8 mouse cellular contexts compared by ENCODE assay signal in the genomic region with DNA sequence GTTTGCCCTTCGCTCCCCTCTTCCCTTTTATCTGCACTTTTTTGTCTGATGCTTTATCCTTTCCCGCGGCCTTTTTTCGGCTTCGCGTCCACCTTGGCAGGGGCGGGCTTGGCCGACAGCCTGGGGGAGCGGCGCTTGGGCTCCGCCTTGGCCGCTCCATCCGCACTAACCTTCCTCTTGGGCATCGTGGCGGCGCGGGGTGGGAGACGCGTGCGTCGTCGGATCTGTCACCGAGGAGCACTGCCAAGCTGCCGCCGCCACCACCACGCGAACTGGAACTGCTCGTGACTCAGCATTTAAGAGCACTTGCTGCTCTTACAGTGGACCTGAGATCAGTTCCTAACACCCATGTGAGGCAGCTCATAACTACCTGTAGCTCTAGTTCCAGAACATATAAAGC. TPM values are rescaled to one million over a fixed set of nuclear protein-coding genes. Genes with fewer than 3 reads are reported as not detected.
DNase-seq lines count a peak whose midpoint lies in the region; ATAC-seq and TF ChIP-seq lines count a peak whose summit lies in the region.
"Not testable (repeated sequence)": the region's sequence is repeated elsewhere in the genome, so short reads cannot be mapped to it uniquely, and the experiment has no call there.

No protein-coding gene starts in this region.

- not testable (repeated sequence) for TF ChIP-seq CTCF in heart, postnatal 0 days (IDR thresholded peaks at IDR 0.05; ENCODE audit: low read depth)

- not testable (repeated sequence) for H3K4me1 ChIP-seq in forebrain, embryonic 14.5 days (ENCODE audit: control insufficient read depth, insufficient read depth, low read length); kidney, embryonic 16.5 days (ENCODE audit: insufficient read depth, low read length); liver, embryonic 11.5 days (replicated peaks; ENCODE audit: control insufficient read depth, insufficient read depth, low read length); midbrain, embryonic 11.5 days (ENCODE audit: control insufficient read depth, insufficient read depth, low read length)
- peaks cover 14% of the 10 kb centered on the region for H3K4me1 ChIP-seq in heart, postnatal 0 days (ENCODE audit: control insufficient read depth, insufficient read depth)

- peak; percentile 63 for DNase-seq in ES-CJ7 (ENCODE audit: low read depth, low spot score)
- DNase-seq in cerebellum, postnatal 14 days: peak; percentile 74 to 78
- peak; percentile 53 for DNase-seq in forebrain, embryonic 14.5 days (ENCODE audit: low spot score)
- DNase-seq in heart, postnatal 0 days (ENCODE audit: low spot score): peak; percentile 28
- DNase-seq in liver, embryonic 11.5 days (ENCODE audit: low spot score): peak; percentile 47
- not testable (repeated sequence) for DNase-seq in midbrain, embryonic 11.5 days (ENCODE audit: low spot score, missing footprints)
- peak; percentile 49 for DNase-seq in right cerebral cortex, postnatal 14 days

- not testable (repeated sequence) for TF ChIP-seq EP300 in heart, postnatal 0 days (IDR thresholded peaks at IDR 0.05; ENCODE audit: low read depth)

- not testable (repeated sequence) for H3K27me3 ChIP-seq in forebrain, embryonic 14.5 days (replicated peaks; ENCODE audit: control insufficient read depth, insufficient read depth, low read length); heart, postnatal 0 days (ENCODE audit: control insufficient read depth, insufficient read depth, low read length); kidney, embryonic 16.5 days (ENCODE audit: insufficient read depth, low read length); liver, embryonic 11.5 days (replicated peaks; ENCODE audit: control insufficient read depth, insufficient read depth, low read length); midbrain, embryonic 11.5 days (ENCODE audit: control insufficient read depth, insufficient read depth, low read length)

- H3K36me3 ChIP-seq in forebrain, embryonic 14.5 days (ENCODE audit: control insufficient read depth, insufficient read depth, low read length); heart, postnatal 0 days (replicated peaks; ENCODE audit: control insufficient read depth, insufficient read depth, low read length); kidney, embryonic 16.5 days (ENCODE audit: insufficient read depth, low read length); liver, embryonic 11.5 days (ENCODE audit: control insufficient read depth, insufficient read depth, low read length); midbrain, embryonic 11.5 days (ENCODE audit: control insufficient read depth, insufficient read depth, low read length): not testable (repeated sequence)

- not testable (repeated sequence) for H3K27ac ChIP-seq in forebrain, embryonic 14.5 days (ENCODE audit: low read depth, low read length); heart, postnatal 0 days (ENCODE audit: low read depth); kidney, embryonic 16.5 days (ENCODE audit: low read length); liver, embryonic 11.5 days (ENCODE audit: low read depth, low read length); midbrain, embryonic 11.5 days (ENCODE audit: low read depth, low read length)

- peak overlapping the region; percentile 22 for H3K4me3 ChIP-seq in forebrain, embryonic 14.5 days (ENCODE audit: low read depth, low read length)
- peak overlapping the region; percentile 41 for H3K4me3 ChIP-seq in heart, postnatal 0 days (ENCODE audit: low read depth, low read length)
- H3K4me3 ChIP-seq in kidney, embryonic 16.5 days (ENCODE audit: low read length): peak overlapping the region; percentile 44
- H3K4me3 ChIP-seq in liver, embryonic 11.5 days (ENCODE audit: low read depth, low read length): peak overlapping the region; percentile 42
- H3K4me3 ChIP-seq in midbrain, embryonic 11.5 days (ENCODE audit: low read depth, low read length): peak overlapping the region; percentile 27

- 2% methylated on average over 28 of the region's 28 CpGs for WGBS in forebrain, embryonic 14.5 days
- WGBS in heart, postnatal 0 days: 2% methylated on average over 28 of the region's 28 CpGs
- WGBS in kidney, embryonic 16.5 days: 3% methylated on average over 28 of the region's 28 CpGs
- WGBS in liver, embryonic 11.5 days: 2% methylated on average over 28 of the region's 28 CpGs
- 5% methylated on average over 28 of the region's 28 CpGs for WGBS in midbrain, embryonic 11.5 days

- peak overlapping the region; percentile 48 for H3K4me2 ChIP-seq in forebrain, embryonic 14.5 days (ENCODE audit: low read length)
- H3K4me2 ChIP-seq in heart, postnatal 0 days (ENCODE audit: low read depth, low read length): peak overlapping the region; percentile 62
- H3K4me2 ChIP-seq in kidney, embryonic 16.5 days (replicated peaks; ENCODE audit: low read depth, low read length): peak overlapping the region; percentile 66
- peak overlapping the region; percentile 79 for H3K4me2 ChIP-seq in liver, embryonic 11.5 days
- H3K4me2 ChIP-seq in midbrain, embryonic 11.5 days: peak overlapping the region; percentile 53

- ATAC-seq in forebrain, embryonic 14.5 days: not testable (repeated sequence)
- ATAC-seq in heart, postnatal 0 days (ENCODE audit: insufficient read depth, low read depth): peak; percentile 56; the same call in 1 of the 2 replicates
- 0 out of 2 replicates have a peak, but pooled peaks have one; percentile 27 for ATAC-seq in kidney, embryonic 16.5 days (ENCODE audit: low FRiP score, low TSS enrichment)
- ATAC-seq in liver, embryonic 11.5 days (replicated peaks; ENCODE audit: low FRiP score): peak; percentile 76
- peak; percentile 27; the same call in 1 of the 2 replicates for ATAC-seq in midbrain, embryonic 11.5 days (ENCODE audit: low FRiP score)

- H3K9me3 ChIP-seq in forebrain, embryonic 14.5 days (replicated peaks; ENCODE audit: control insufficient read depth, low read length); heart, postnatal 0 days (replicated peaks; ENCODE audit: control insufficient read depth, low read length); kidney, embryonic 16.5 days (ENCODE audit: low read length); liver, embryonic 11.5 days (ENCODE audit: control insufficient read depth, low read length); midbrain, embryonic 11.5 days (ENCODE audit: control insufficient read depth, low read length): not testable (repeated sequence)

- H3K9ac ChIP-seq in forebrain, embryonic 14.5 days (ENCODE audit: low read length): 0 out of 2 replicates have a peak overlapping the region, but pooled peaks have one; percentile 40
- H3K9ac ChIP-seq in heart, postnatal 0 days (replicated peaks; ENCODE audit: low read depth, low read length): peak overlapping the region; percentile 33; the same call in 1 of the 2 replicates
- not testable (repeated sequence) for H3K9ac ChIP-seq in kidney, embryonic 16.5 days (replicated peaks; ENCODE audit: low read length)
- 0 out of 2 replicates have a peak overlapping the region, but pooled peaks have one; percentile 22 for H3K9ac ChIP-seq in liver, embryonic 11.5 days (ENCODE audit: low read depth, low read length)
- H3K9ac ChIP-seq in midbrain, embryonic 11.5 days (ENCODE audit: low read length): peak overlapping the region; percentile 40; the same call in 1 of the 2 replicates

RNA-seq across cellular contexts. Expression of a gene that starts 20.9 kb away (rescaled TPM):
- 1.7 and 3.0 TPM in 2 replicates for polyA plus RNA-seq in forebrain, embryonic 14.5 days (2014; fragmentation: Nextera tagmentation; extraction: Ambion mirVana)
- 758 and 991 TPM in 2 replicates for total RNA-seq in heart, postnatal 0 days (2014; rRNA removed; ENCODE audit: low replicate concordance)
- 1,182 and 1,364 TPM in 2 replicates for polyA plus RNA-seq in heart, postnatal 0 days (2015; fragmentation: Nextera tagmentation; extraction: Ambion mirVana)
- polyA plus RNA-seq in kidney, embryonic 16.5 days (2015; fragmentation: Nextera tagmentation; extraction: Ambion mirVana): 7.1 and 11.6 TPM in 2 replicates
- 11.9 and 30.4 TPM in 2 replicates for polyA plus RNA-seq in liver, embryonic 11.5 days (2014; fragmentation: Nextera tagmentation; extraction: Ambion mirVana)
- polyA plus RNA-seq in midbrain, embryonic 11.5 days (2014; fragmentation: Nextera tagmentation; extraction: Ambion mirVana): 1.1 and 1.7 TPM in 2 replicates

RNA-seq across cellular contexts. Expression of a gene that starts 21.0 kb away (rescaled TPM):
- 50.2 and 50.4 TPM in 2 replicates for polyA plus RNA-seq in forebrain, embryonic 14.5 days (2014; fragmentation: Nextera tagmentation; extraction: Ambion mirVana)
- total RNA-seq in heart, postnatal 0 days (2014; rRNA removed; ENCODE audit: low replicate concordance): 16.6 and 18.3 TPM in 2 replicates
- 19.6 and 20.5 TPM in 2 replicates for polyA plus RNA-seq in heart, postnatal 0 days (2015; fragmentation: Nextera tagmentation; extraction: Ambion mirVana)
- 34.7 and 37.1 TPM in 2 replicates for polyA plus RNA-seq in kidney, embryonic 16.5 days (2015; fragmentation: Nextera tagmentation; extraction: Ambion mirVana)
- polyA plus RNA-seq in liver, embryonic 11.5 days (2014; fragmentation: Nextera tagmentation; extraction: Ambion mirVana): 41.6 and 45.9 TPM in 2 replicates
- 59.0 and 65.9 TPM in 2 replicates for polyA plus RNA-seq in midbrain, embryonic 11.5 days (2014; fragmentation: Nextera tagmentation; extraction: Ambion mirVana)

RNA-seq across cellular contexts. Expression of a gene that starts 36.4 kb away (rescaled TPM):
- polyA plus RNA-seq in forebrain, embryonic 14.5 days (2014; fragmentation: Nextera tagmentation; extraction: Ambion mirVana): 0.24 and 0.27 TPM in 2 replicates
- 5.2 and 16.4 TPM in 2 replicates for total RNA-seq in heart, postnatal 0 days (2014; rRNA removed; ENCODE audit: low replicate concordance)
- polyA plus RNA-seq in heart, postnatal 0 days (2015; fragmentation: Nextera tagmentation; extraction: Ambion mirVana): 1.6 and 1.7 TPM in 2 replicates
- polyA plus RNA-seq in kidney, embryonic 16.5 days (2015; fragmentation: Nextera tagmentation; extraction: Ambion mirVana): 2.2 and 3.1 TPM in 2 replicates
- polyA plus RNA-seq in liver, embryonic 11.5 days (2014; fragmentation: Nextera tagmentation; extraction: Ambion mirVana): 16.2 and 16.4 TPM in 2 replicates
- polyA plus RNA-seq in midbrain, embryonic 11.5 days (2014; fragmentation: Nextera tagmentation; extraction: Ambion mirVana): 1.5 and 1.7 TPM in 2 replicates

Comparison
In these comparisons a context has a peak if more than half of its experiments do, and no peak if none do; other contexts are left out.
1. RNA of a gene that starts 20.9 kb away (polyA plus RNA-seq): 1,182 to 1,364 TPM in heart, postnatal 0 days; 11.9 to 30.4 TPM in liver, embryonic 11.5 days, 7.1 to 11.6 TPM in kidney, embryonic 16.5 days, 1.7 to 3.0 TPM in forebrain, embryonic 14.5 days and 1.1 to 1.7 TPM in midbrain, embryonic 11.5 days; every median in the first group is over 10 times any median in the second.
2. Peak in every context shown above with its lines, with median percentiles within 50 percentile points of each other: H3K4me2 ChIP-seq and H3K4me3 ChIP-seq.